Mouse (Mus musculus) stomach, postnatal 0 days (tissue): ENCODE data around the gene Git1.

Experiments used
- CTCF ChIP-seq: IDR thresholded peaks from 2 replicates; pipeline ENCODE4 v1.5.1; 2016; ENCODE audit warnings: antibody characterized with exemption, low read depth, mild to moderate bottlenecking, moderate library complexity
- EP300 ChIP-seq: optimal IDR thresholded peaks from 2 replicates; pipeline ENCODE3; 2016; ENCODE audit warnings: antibody characterized with exemption

- TF ChIP-seq CTCF (no peak), EP300 (no peak)
These were observed 13.6 kb downstream of the Git1 start for GRCm38 (mm10) chr11:77506941-77507340.
